Mouse (Mus musculus) megakaryocyte, embryonic 14.5 days (primary cell): ENCODE data around the gene Fkbp5.

Source experiments
- FLI1 ChIP-seq: IDR thresholded peaks from 2 replicates; pipeline ENCODE4 v1.6.1; 2012; ENCODE audit warnings: low read length, inconsistent platforms, mixed read lengths
- GATA1 ChIP-seq: IDR thresholded peaks from 3 replicates; pipeline ENCODE4 v1.6.1; 2012; ENCODE audit warnings: mixed read lengths, low read length, inconsistent platforms, borderline replicate concordance

- no peak for TF ChIP-seq GATA1
- TF ChIP-seq FLI1, result no peak
Measured at GRCm38 (mm10) chr17:28394994-28395393, 122.3 kb downstream of the Fkbp5 start.
